Mouse (Mus musculus) lung, postnatal 25 days (tissue): Measurements from ENCODE around the gene Tcf7l1.

ENCODE experiments used
- DNase-seq: peaks from one replicate; pipeline ENCODE4 v3.0.0; 2022; ENCODE audit warnings: low spot score

The Tcf7l1 gene

DNA sequence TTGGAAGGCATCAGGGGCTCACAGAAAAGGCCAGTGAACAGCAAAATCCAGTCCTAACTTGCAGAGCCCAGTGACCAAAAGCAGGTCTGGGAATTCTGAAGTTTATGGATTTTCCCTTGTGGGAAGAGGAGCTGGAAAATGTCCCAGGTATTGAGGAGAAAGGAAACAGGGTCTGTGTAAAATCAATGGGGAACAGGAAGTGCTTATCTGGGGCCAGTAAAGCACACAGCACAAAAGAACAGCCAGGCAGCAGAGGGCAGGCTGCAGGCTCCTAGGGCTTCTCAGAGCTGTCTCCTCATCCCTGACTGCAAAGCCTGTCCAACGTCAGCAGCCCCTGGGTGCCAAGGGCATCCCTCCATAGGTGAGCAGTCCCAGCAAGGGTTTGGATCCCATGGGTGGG lies 126.1 kb downstream of the Tcf7l1 start:
- DNase-seq = no peak

- no peak for DNase-seq
These were observed 128.7 kb downstream of the Tcf7l1 start for GRCm38 (mm10) chr6:72660391-72660720.

GRCm38 (mm10) chr6:72659717-72660390 lies 129.2 kb downstream of the Tcf7l1 start:
- no peak for DNase-seq

DNA sequence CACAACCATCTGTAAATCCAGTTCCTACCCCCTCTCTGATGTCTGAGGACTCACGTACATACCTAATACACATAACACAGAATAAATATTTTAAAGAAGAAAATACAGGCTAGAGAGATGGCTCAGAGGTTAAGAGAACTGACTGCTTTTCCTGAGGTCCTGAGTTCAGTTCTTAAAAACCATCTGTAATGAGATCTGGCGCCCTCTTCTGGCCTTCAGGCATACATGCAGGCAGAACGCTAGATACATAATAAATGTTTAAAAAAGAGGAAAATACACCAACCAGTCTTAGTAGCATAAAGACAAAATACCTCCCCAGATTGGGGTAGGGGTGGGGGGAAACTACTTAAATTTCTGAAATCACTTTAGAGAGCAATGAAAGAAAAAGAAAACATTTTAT lies 131.0 kb downstream of the Tcf7l1 start:
- DNase-seq = no peak

- no peak for DNase-seq
These were observed 133.0 kb downstream of the Tcf7l1 start for GRCm38 (mm10) chr6:72656053-72656442.

- peak; percentile 62 for DNase-seq
These were observed 133.6 kb downstream of the Tcf7l1 start for GRCm38 (mm10) chr6:72655309-72656052.

- no peak for DNase-seq
These were observed 134.7 kb downstream of the Tcf7l1 start for GRCm38 (mm10) chr6:72654355-72654754.

DNA sequence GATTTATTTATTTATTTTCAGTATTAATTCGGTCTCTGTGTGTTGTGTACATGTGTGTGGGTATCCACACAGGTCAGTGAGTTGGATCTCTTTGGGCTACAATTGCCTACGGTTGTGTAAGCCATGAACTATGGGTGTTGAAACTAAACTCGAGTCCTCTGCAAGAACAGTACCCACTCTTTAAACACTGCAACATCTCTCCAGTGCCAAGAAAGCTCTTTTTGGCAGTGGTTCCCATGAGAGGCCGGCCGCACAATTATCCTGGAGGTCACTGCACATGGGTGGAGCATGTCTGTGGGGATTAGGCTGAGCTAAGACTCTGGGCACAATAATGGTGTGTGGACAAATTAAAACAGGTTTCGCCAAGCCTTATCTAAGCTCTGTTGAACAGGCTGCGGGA lies 135.6 kb downstream of the Tcf7l1 start:
- DNase-seq = peak; percentile 90

DNA sequence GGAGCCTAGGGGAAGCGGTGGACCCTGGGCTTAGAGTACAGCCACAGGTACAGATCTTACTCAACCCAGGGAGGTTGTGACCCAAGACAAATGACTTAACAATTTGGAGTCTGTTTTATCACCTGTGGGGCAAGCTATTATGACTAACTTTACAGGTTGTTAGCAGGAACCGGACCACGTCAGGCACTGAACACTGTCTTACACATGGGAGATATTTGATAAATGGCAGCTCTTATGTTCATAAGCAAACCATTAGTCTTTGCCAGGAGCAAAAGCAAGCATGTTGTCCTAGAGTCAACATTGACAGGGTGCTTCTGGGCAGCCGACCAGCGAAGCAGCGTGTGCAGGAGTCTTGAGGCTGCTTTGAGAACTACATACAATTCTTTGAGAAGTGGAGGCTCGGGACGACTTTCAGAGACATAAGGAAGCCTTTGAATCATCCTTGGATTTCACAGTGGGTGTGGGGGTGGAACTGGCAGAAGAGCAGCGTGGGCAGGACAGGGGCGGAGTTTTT lies 138.7 kb downstream of the Tcf7l1 start:
- DNase-seq = peak; percentile 73

GRCm38 (mm10) chr6:72648002-72648595 lies 141.0 kb downstream of the Tcf7l1 start:
- DNase-seq = no peak

GRCm38 (mm10) chr6:72647383-72647820 lies 141.7 kb downstream of the Tcf7l1 start:
- DNase-seq = peak; percentile 74

- DNase-seq = no peak
These were observed 143.7 kb downstream of the Tcf7l1 start for GRCm38 (mm10) chr6:72645364-72645763.

DNA sequence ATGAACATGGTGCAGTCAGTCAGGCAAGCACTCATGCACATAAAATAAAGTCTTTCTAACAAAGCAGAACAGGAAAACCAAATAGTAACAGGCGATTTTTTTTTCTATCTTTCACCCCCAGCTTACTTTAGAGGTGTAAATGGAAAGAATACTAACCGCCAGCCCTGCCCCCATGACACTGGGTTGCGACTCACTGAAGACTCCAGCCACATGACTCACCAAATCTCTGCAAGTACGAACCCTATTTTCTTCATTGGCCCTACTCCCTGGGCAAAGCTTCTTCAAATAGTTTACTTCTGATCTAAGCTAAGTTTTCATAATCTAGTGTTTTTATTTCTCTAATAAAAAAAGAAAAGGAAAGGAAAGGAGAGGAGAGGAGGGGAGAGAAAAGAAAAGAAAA lies 144.5 kb downstream of the Tcf7l1 start:
- DNase-seq = no peak

DNA sequence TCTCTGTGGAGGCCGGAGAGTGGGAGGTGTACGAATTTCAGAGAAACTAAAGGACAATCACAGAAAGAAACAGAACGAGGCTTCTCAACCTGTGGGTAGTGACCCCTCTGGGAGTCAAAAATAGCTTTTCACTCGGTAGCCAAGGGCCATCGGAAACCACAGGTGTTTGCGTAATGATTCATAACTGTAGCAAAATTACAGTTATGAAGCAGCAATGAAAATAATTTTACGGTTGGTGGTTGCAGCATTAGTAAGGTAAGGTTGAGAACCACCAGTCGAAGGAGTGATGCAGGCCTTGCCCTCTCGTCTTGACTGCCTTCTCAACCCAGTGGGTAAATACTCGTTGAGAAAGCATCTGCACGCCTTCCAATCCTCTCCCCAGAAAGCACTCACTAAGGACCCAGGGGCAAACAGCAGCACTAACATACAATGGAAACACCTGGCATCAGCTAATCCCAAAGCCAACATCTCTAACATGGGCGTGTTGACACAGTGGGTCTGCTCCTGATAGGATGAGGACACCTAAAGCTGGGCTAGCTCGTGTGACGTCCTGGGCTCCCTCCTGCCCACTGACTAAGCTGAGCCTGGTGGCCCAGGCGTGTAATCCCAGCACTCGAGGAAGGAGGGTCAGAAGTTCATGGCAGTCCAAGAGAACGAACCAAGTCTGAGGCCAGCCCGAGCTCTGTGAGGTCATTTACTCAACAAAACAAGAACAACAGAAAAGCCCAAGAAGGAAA lies 147.7 kb downstream of the Tcf7l1 start:
- peak; percentile 24 for DNase-seq

DNA sequence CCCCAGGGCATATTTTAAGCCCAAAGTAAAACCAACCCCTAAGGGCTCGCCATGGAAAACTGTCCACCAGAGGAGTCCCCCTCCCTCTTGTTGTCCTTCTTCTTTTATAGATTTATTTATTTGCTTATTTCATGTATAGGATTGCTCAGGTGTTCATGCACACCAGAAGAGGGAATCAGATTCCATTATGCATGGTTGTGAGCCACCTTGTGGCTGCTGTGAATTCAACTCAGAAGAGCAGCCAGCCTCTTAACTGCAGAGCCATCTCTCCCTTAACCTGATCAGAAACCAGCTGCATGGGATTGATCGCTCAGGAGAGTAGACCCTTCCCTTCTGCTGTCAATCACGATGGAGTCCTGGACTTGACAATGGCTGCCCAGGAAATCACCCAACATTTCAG lies 152.1 kb downstream of the Tcf7l1 start:
- no peak for DNase-seq

GRCm38 (mm10) chr6:72635760-72636431 lies 153.2 kb downstream of the Tcf7l1 start:
- peak; percentile 82 for DNase-seq

- no peak for DNase-seq
These were observed 154.7 kb downstream of the Tcf7l1 start for GRCm38 (mm10) chr6:72634311-72634710.

GRCm38 (mm10) chr6:72631700-72632099 lies 157.4 kb downstream of the Tcf7l1 start:
- no peak for DNase-seq

GRCm38 (mm10) chr6:72630961-72631360 lies 158.1 kb downstream of the Tcf7l1 start:
- no peak for DNase-seq

- peak; percentile 20 for DNase-seq
These were observed 158.7 kb downstream of the Tcf7l1 start for GRCm38 (mm10) chr6:72630370-72630769.

DNA sequence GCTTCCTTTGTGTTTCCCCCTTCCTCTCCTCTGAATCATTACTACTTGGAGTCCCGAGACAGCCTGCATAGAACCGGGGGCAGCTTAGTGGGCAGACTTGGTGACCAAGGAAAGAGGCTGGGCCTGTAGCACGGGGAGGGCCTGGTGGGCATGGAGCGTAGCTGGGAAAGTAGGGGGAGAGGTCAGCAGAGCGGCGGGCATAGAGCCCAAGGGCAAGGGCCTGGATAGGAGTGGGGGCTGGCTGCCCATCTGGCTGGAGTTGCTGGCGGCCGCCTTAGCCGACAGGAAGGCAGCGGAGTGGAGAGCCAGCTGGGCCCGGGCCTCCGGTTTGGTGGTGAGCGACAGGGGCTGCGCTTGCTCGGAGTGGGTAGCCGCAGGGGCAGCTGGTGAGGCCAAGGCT lies 161.8 kb downstream of the Tcf7l1 start:
- no peak for DNase-seq

DNA sequence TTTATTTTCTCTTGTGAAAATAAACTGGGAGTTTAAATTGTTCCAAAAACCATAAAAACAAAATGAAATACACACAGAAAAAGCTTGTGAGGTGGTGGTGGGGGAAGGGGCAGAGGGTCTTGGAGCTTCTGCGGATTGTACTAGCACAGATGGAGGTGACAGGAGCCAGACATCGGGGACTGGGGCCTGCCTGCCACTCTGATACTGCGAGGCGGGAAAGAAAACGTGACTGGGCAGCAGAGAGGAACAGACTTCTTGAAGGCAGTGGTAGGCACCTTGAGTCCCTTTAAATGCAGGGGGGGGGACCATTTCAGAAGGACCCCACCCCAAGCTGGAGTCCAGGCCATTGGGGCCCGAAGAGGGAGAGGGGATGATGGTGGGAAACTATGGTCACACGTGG lies 162.7 kb downstream of the Tcf7l1 start:
- DNase-seq = no peak
